8 mouse cellular contexts compared by ENCODE assay signal in the genomic region with DNA sequence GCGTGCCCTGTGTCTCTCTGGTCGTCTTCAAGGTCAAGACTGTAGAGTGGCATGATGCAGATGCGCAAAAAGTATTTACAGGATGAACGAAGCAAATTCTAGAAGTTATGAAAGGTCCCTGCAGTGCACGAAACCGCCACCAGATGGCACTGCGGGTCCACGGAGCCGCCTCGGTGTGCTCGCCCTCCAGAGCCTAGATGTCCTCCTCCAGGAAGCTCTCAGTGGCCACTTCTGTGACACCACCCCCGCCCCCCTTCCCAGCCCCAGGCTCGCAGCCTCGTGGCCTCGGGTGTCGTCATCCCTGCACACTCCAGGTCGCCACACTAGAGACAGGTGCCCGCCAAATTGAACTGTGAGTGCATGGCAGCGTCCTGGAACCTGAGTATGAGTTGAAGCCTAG. TPM values are rescaled to one million over a fixed set of nuclear protein-coding genes. Genes with fewer than 3 reads are reported as not detected.
DNase-seq lines count a peak whose midpoint lies in the region; ATAC-seq and TF ChIP-seq lines count a peak whose summit lies in the region.

No protein-coding gene starts in this region.

- no peak for TF ChIP-seq POLR2A in myocyte (IDR thresholded peaks at IDR 0.05; ENCODE audit: insufficient read length, low read depth)

- H3K27me3 ChIP-seq in embryonic facial prominence, embryonic 14.5 days (replicated peaks; ENCODE audit: control insufficient read depth, insufficient read depth, low read length) = peaks cover 38% of the 10 kb centered on the region
- H3K27me3 ChIP-seq in heart, embryonic 10.5 days (ENCODE audit: insufficient read depth, poor library complexity, severe bottlenecking) = peaks cover 51% of the 10 kb centered on the region
- H3K27me3 ChIP-seq in liver, embryonic 11.5 days (replicated peaks; ENCODE audit: control insufficient read depth, insufficient read depth, low read length) = peaks cover 47% of the 10 kb centered on the region
- H3K27me3 ChIP-seq in myocyte (ENCODE audit: control insufficient read depth, insufficient read depth, insufficient read length) = peaks cover 17% of the 10 kb centered on the region
- H3K27me3 ChIP-seq in stomach, embryonic 15.5 days (replicated peaks) = peaks cover 31% of the 10 kb centered on the region

- H3K36me3 ChIP-seq in embryonic facial prominence, embryonic 14.5 days (ENCODE audit: control insufficient read depth, insufficient read depth, low read length) = no peaks in the 10 kb centered on the region
- H3K36me3 ChIP-seq in heart, embryonic 10.5 days = no peaks in the 10 kb centered on the region
- H3K36me3 ChIP-seq in liver, embryonic 11.5 days (ENCODE audit: control insufficient read depth, insufficient read depth, low read length) = no peaks in the 10 kb centered on the region
- H3K36me3 ChIP-seq in myocyte (ENCODE audit: control insufficient read depth, insufficient read depth) = no peaks in the 10 kb centered on the region
- no peaks in the 10 kb centered on the region for H3K36me3 ChIP-seq in stomach, embryonic 15.5 days

- ATAC-seq in embryonic facial prominence, embryonic 14.5 days (ENCODE audit: low read depth) = 0 out of 2 replicates have a peak, but pooled peaks have one; percentile 20
- peak; percentile 61 for ATAC-seq in liver, embryonic 11.5 days (replicated peaks; ENCODE audit: low FRiP score)
- no peak for ATAC-seq in stomach, embryonic 15.5 days (ENCODE audit: insufficient read depth, low FRiP score, low read depth)

- no peak overlapping the region for H3K4me3 ChIP-seq in embryonic facial prominence, embryonic 14.5 days (ENCODE audit: low read depth, low read length)
- peak overlapping the region; percentile 40 for H3K4me3 ChIP-seq in heart, embryonic 10.5 days
- 0 out of 2 replicates have a peak overlapping the region, but pooled peaks have one; percentile 3 for H3K4me3 ChIP-seq in liver, embryonic 11.5 days (ENCODE audit: low read depth, low read length)
- H3K4me3 ChIP-seq in myocyte = no peak overlapping the region
- no peak overlapping the region for H3K4me3 ChIP-seq in stomach, embryonic 15.5 days (replicated peaks)

- peaks cover 7% of the 10 kb centered on the region; the same call in 1 of the 2 replicates for H3K9me3 ChIP-seq in embryonic facial prominence, embryonic 14.5 days (ENCODE audit: control insufficient read depth, low read length)
- 0 out of 2 replicates have a peak, but pooled peaks cover 7% of the 10 kb centered on the region for H3K9me3 ChIP-seq in heart, embryonic 10.5 days
- H3K9me3 ChIP-seq in liver, embryonic 11.5 days (ENCODE audit: control insufficient read depth, low read length) = peaks cover 6% of the 10 kb centered on the region
- no peaks in the 10 kb centered on the region for H3K9me3 ChIP-seq in stomach, embryonic 15.5 days

- no peaks in the 10 kb centered on the region; the same call in 1 of the 2 replicates for H3K4me1 ChIP-seq in embryonic facial prominence, embryonic 14.5 days (ENCODE audit: control insufficient read depth, insufficient read depth, low read length)
- H3K4me1 ChIP-seq in heart, embryonic 10.5 days = peaks cover 22% of the 10 kb centered on the region
- peaks cover 10% of the 10 kb centered on the region for H3K4me1 ChIP-seq in liver, embryonic 11.5 days (replicated peaks; ENCODE audit: control insufficient read depth, insufficient read depth, low read length)
- 0 out of 2 replicates have a peak, but pooled peaks cover 4% of the 10 kb centered on the region for H3K4me1 ChIP-seq in stomach, embryonic 15.5 days

- no peaks in the 10 kb centered on the region for H3K79me2 ChIP-seq in myocyte (ENCODE audit: control insufficient read depth, insufficient read depth)

- peak overlapping the region; percentile 14; the same call in 1 of the 2 replicates for H3K9ac ChIP-seq in embryonic facial prominence, embryonic 14.5 days (ENCODE audit: low read depth, low read length)
- 0 out of 2 replicates have a peak overlapping the region, but pooled peaks have one; percentile 28 for H3K9ac ChIP-seq in liver, embryonic 11.5 days (ENCODE audit: low read depth, low read length)
- H3K9ac ChIP-seq in stomach, embryonic 15.5 days = no peak overlapping the region

- no peak overlapping the region for H3ac ChIP-seq in myocyte (ENCODE audit: control insufficient read depth, insufficient read length)

- peak; percentile 89 for DNase-seq in 416B (ENCODE audit: low read depth)
- DNase-seq in adrenal gland, postnatal 4 days (ENCODE audit: low spot score in 2 of 2) = peak; percentile 60 to 66
- peak; percentile 61 for DNase-seq in embryonic facial prominence, embryonic 14.5 days (ENCODE audit: low spot score)
- DNase-seq in heart, embryonic 10.5 days (ENCODE audit: low spot score) = peak; percentile 92
- DNase-seq in kidney, adult 9 months = peak; percentile 88
- peak; percentile 87 for DNase-seq in liver, embryonic 11.5 days (ENCODE audit: low spot score)

- WGBS in embryonic facial prominence, embryonic 14.5 days = 3% methylated on average over 18 of the region's 19 CpGs
- WGBS in heart, embryonic 10.5 days = 2% methylated on average over 19 of the region's 19 CpGs
- 3% methylated on average over 19 of the region's 19 CpGs for WGBS in liver, embryonic 11.5 days
- 1% methylated on average over 19 of the region's 19 CpGs for WGBS in stomach, embryonic 15.5 days

- H3K27ac ChIP-seq in embryonic facial prominence, embryonic 14.5 days (replicated peaks; ENCODE audit: low read depth, low read length) = no peak overlapping the region
- peak overlapping the region; percentile 42; the same call in 1 of the 2 replicates for H3K27ac ChIP-seq in heart, embryonic 10.5 days
- H3K27ac ChIP-seq in liver, embryonic 11.5 days (ENCODE audit: low read depth, low read length) = no peak overlapping the region
- H3K27ac ChIP-seq in stomach, embryonic 15.5 days = no peak overlapping the region

- H3K4me2 ChIP-seq in embryonic facial prominence, embryonic 14.5 days (ENCODE audit: low read depth, low read length) = peak overlapping the region; percentile 49
- peak overlapping the region; percentile 55 for H3K4me2 ChIP-seq in liver, embryonic 11.5 days
- peak overlapping the region; percentile 62 for H3K4me2 ChIP-seq in myocyte (ENCODE audit: low read depth)
- peak overlapping the region; percentile 40; the same call in 1 of the 2 replicates for H3K4me2 ChIP-seq in stomach, embryonic 15.5 days

TF ChIP-seq in myocyte, 11 proteins besides CTCF, POLR2A, EP300 and RAD21 (continues in another document):
- no peak for TF ChIP-seq CEBPB (IDR thresholded peaks at IDR 0.05; ENCODE audit: insufficient read depth, poor library complexity, severe bottlenecking)
- no peak for TF ChIP-seq MYOG (IDR thresholded peaks at IDR 0.05; ENCODE audit: control insufficient read depth in 1 of 3, insufficient read depth in 1 of 3, insufficient read length in 2 of 3, low read depth in 2 of 3)
- TF ChIP-seq POLR2AphosphoS2 (IDR thresholded peaks at IDR 0.05; ENCODE audit: insufficient read length, low read depth) = no peak
- no peak for TF ChIP-seq REST (IDR thresholded peaks at IDR 0.05; ENCODE audit: insufficient read depth, insufficient read length)
- no peak for TF ChIP-seq SRF (IDR thresholded peaks at IDR 0.05; ENCODE audit: control insufficient read depth, insufficient read length, low read depth)
- TF ChIP-seq E2F4 (IDR thresholded peaks at IDR 0.05; ENCODE audit: insufficient read depth) = no peak
- TF ChIP-seq MAX (IDR thresholded peaks at IDR 0.05; ENCODE audit: low read depth) = no peak

RNA-seq across cellular contexts. Expression of a gene that starts 0.8 kb away (rescaled TPM):
- total RNA-seq in adrenal gland, postnatal 4 days (2021) = 100 to 1,000 TPM; 103 to 234 TPM
- polyA plus RNA-seq in embryonic facial prominence, embryonic 14.5 days (2014; fragmentation: Nextera tagmentation; extraction: Ambion mirVana) = 348 and 732 TPM in 2 replicates
- 3.6 and 9.8 TPM in 2 replicates for polyA plus RNA-seq in heart, embryonic 10.5 days (2016; fragmentation: Nextera tagmentation; extraction: Ambion mirVana)
- polyA plus RNA-seq in liver, embryonic 11.5 days (2014; fragmentation: Nextera tagmentation; extraction: Ambion mirVana) = 0.34 and 0.40 TPM in 2 replicates
- polyA plus RNA-seq in myocyte (2012; fragmentation: generic; extraction: Trizol) = 1,561 TPM
- polyA plus RNA-seq in stomach, embryonic 15.5 days (2015; fragmentation: Nextera tagmentation; extraction: Ambion mirVana) = 17.4 and 19.1 TPM in 2 replicates

RNA-seq across cellular contexts. Expression of a gene that starts 1.5 kb away (rescaled TPM):
- 1 to 10 TPM; 2.6 to 3.9 TPM for total RNA-seq in adrenal gland, postnatal 4 days (2021)
- 10.2 and 15.3 TPM in 2 replicates for polyA plus RNA-seq in embryonic facial prominence, embryonic 14.5 days (2014; fragmentation: Nextera tagmentation; extraction: Ambion mirVana)
- polyA plus RNA-seq in heart, embryonic 10.5 days (2016; fragmentation: Nextera tagmentation; extraction: Ambion mirVana) = 4.4 and 5.8 TPM in 2 replicates
- 0.71 and 0.99 TPM in 2 replicates for polyA plus RNA-seq in liver, embryonic 11.5 days (2014; fragmentation: Nextera tagmentation; extraction: Ambion mirVana)
- 3.5 TPM for polyA plus RNA-seq in myocyte (2012; fragmentation: generic; extraction: Trizol)
- 9.7 and 10.4 TPM in 2 replicates for polyA plus RNA-seq in stomach, embryonic 15.5 days (2015; fragmentation: Nextera tagmentation; extraction: Ambion mirVana)

RNA-seq across cellular contexts. Expression of a gene that starts 23.6 kb away (rescaled TPM):
- 10 to 100 TPM; 39.6 to 41.6 TPM for total RNA-seq in adrenal gland, postnatal 4 days (2021)
- 10.9 and 14.7 TPM in 2 replicates for polyA plus RNA-seq in embryonic facial prominence, embryonic 14.5 days (2014; fragmentation: Nextera tagmentation; extraction: Ambion mirVana)
- 19.2 and 19.3 TPM in 2 replicates for polyA plus RNA-seq in heart, embryonic 10.5 days (2016; fragmentation: Nextera tagmentation; extraction: Ambion mirVana)
- 14.0 and 15.6 TPM in 2 replicates for polyA plus RNA-seq in liver, embryonic 11.5 days (2014; fragmentation: Nextera tagmentation; extraction: Ambion mirVana)
- 11.5 TPM for polyA plus RNA-seq in myocyte (2012; fragmentation: generic; extraction: Trizol)
- 13.5 and 14.8 TPM in 2 replicates for polyA plus RNA-seq in stomach, embryonic 15.5 days (2015; fragmentation: Nextera tagmentation; extraction: Ambion mirVana)

RNA-seq across cellular contexts. Expression of a gene that starts 45.9 kb away (rescaled TPM):
- 1 to 10 TPM; 9.1 to 9.6 TPM for total RNA-seq in adrenal gland, postnatal 4 days (2021)
- 11.2 and 11.6 TPM in 2 replicates for polyA plus RNA-seq in embryonic facial prominence, embryonic 14.5 days (2014; fragmentation: Nextera tagmentation; extraction: Ambion mirVana)
- 12.0 and 16.2 TPM in 2 replicates for polyA plus RNA-seq in heart, embryonic 10.5 days (2016; fragmentation: Nextera tagmentation; extraction: Ambion mirVana)
- 3.9 and 4.2 TPM in 2 replicates for polyA plus RNA-seq in liver, embryonic 11.5 days (2014; fragmentation: Nextera tagmentation; extraction: Ambion mirVana)
- 36.0 TPM for polyA plus RNA-seq in myocyte (2012; fragmentation: generic; extraction: Trizol)
- 7.8 and 8.9 TPM in 2 replicates for polyA plus RNA-seq in stomach, embryonic 15.5 days (2015; fragmentation: Nextera tagmentation; extraction: Ambion mirVana)

RNA-seq across cellular contexts. Expression of a gene that starts 46.1 kb away (rescaled TPM):
- 10 to 100 TPM; 14.1 to 16.1 TPM for total RNA-seq in adrenal gland, postnatal 4 days (2021)
- polyA plus RNA-seq in embryonic facial prominence, embryonic 14.5 days (2014; fragmentation: Nextera tagmentation; extraction: Ambion mirVana) = 18.8 and 21.6 TPM in 2 replicates
- 23.2 and 27.8 TPM in 2 replicates for polyA plus RNA-seq in heart, embryonic 10.5 days (2016; fragmentation: Nextera tagmentation; extraction: Ambion mirVana)
- polyA plus RNA-seq in liver, embryonic 11.5 days (2014; fragmentation: Nextera tagmentation; extraction: Ambion mirVana) = 28.7 and 30.2 TPM in 2 replicates
- polyA plus RNA-seq in myocyte (2012; fragmentation: generic; extraction: Trizol) = 13.7 TPM
- polyA plus RNA-seq in stomach, embryonic 15.5 days (2015; fragmentation: Nextera tagmentation; extraction: Ambion mirVana) = 24.9 and 26.1 TPM in 2 replicates

Comparison
In these comparisons a context has a peak if more than half of its experiments do, and no peak if none do; other contexts are left out.
1. H3K4me3 ChIP-seq: peak in heart, embryonic 10.5 days (single experiment) and liver, embryonic 11.5 days (single experiment); none in embryonic facial prominence, embryonic 14.5 days (single experiment), myocyte (single experiment) and stomach, embryonic 15.5 days (single experiment).
2. RNA of a gene that starts 0.8 kb away (polyA plus RNA-seq): 1,561 TPM in myocyte (single experiment) and 348 to 732 TPM in embryonic facial prominence, embryonic 14.5 days; 17.4 to 19.1 TPM in stomach, embryonic 15.5 days, 3.6 to 9.8 TPM in heart, embryonic 10.5 days and 0.34 to 0.40 TPM in liver, embryonic 11.5 days; every median in the first group is over 10 times any median in the second.
3. Peak in every context shown above with its lines, with median percentiles within 50 percentile points of each other: DNase-seq and H3K4me2 ChIP-seq.